Mouse (Mus musculus) 3T3-L1 (cell line): ENCODE measurements at regions not wholly inside any gene's neighbourhood (a gene's known extent, or its start where the extent isn't known, plus 50 kb on each side); places are given as distances from the start of the nearest gene placed in this dataset.

Experiments
- DNase-seq: peaks from one replicate; pipeline ENCODE4 v3.0.0-alpha.2; 2015; ENCODE audit warnings: low read depth, low spot score

GRCm38 (mm10) chr15:28081147-28081546 is 55.5 kb upstream of the Trio start:
- DNase-seq: peak; percentile 78

GRCm38 (mm10) chr15:28082411-28082810 is 56.8 kb upstream of the Trio start:
- no peak for DNase-seq

- DNase-seq: no peak
These were observed 80.3 kb upstream of the Trio start for GRCm38 (mm10) chr15:28105956-28106355.

- DNase-seq: no peak
These were observed 84.3 kb upstream of the Trio start for GRCm38 (mm10) chr15:28109916-28110315.

GRCm38 (mm10) chr15:28113491-28113890 is 87.8 kb upstream of the Trio start:
- DNase-seq: no peak

GRCm38 (mm10) chr15:28114180-28114747 is 88.6 kb upstream of the Trio start:
- DNase-seq: no peak

GRCm38 (mm10) chr15:28126846-28127245 is 76.7 kb upstream of the Dnah5 start:
- DNase-seq: no peak

GRCm38 (mm10) chr15:28129536-28129935 is 74.0 kb upstream of the Dnah5 start:
- DNase-seq: no peak

GRCm38 (mm10) chr15:28131546-28131945 is 72.0 kb upstream of the Dnah5 start:
- no peak for DNase-seq

- DNase-seq: no peak
These were observed 70.3 kb upstream of the Dnah5 start for GRCm38 (mm10) chr15:28133171-28133810.

- DNase-seq: no peak
These were observed 69.3 kb upstream of the Dnah5 start for GRCm38 (mm10) chr15:28134206-28134605.

GRCm38 (mm10) chr15:28138806-28139205 is 64.7 kb upstream of the Dnah5 start:
- no peak for DNase-seq

- DNase-seq: no peak
These were observed 63.3 kb upstream of the Dnah5 start for GRCm38 (mm10) chr15:28140301-28140700.

GRCm38 (mm10) chr15:28141345-28141744 is 62.2 kb upstream of the Dnah5 start:
- no peak for DNase-seq

GRCm38 (mm10) chr15:28144217-28144616 is 59.3 kb upstream of the Dnah5 start:
- no peak for DNase-seq

- DNase-seq: no peak
These were observed 58.7 kb upstream of the Dnah5 start for GRCm38 (mm10) chr15:28144846-28145245.

- DNase-seq: no peak
These were observed 51.9 kb upstream of the Dnah5 start for GRCm38 (mm10) chr15:28151678-28152077.
